Mouse (Mus musculus) effector memory CD4-positive, alpha-beta T cell, adult 7 months (primary cell): ENCODE data around the gene Klrc3. TPM values are rescaled to one million over a fixed set of nuclear protein-coding genes. Genes with fewer than 3 reads are reported as not detected.

Experiments
- polyA plus RNA-seq: library from polyadenylated mRNA; unstranded; fragments of 100-300 nt; shearing (Covaris generic); gene quantifications from one replicate; pipeline ENCODE4 v1.2.1, GENCODE M21; 2017

Gene Klrc3
- not detected for polyA plus RNA-seq

DNA sequence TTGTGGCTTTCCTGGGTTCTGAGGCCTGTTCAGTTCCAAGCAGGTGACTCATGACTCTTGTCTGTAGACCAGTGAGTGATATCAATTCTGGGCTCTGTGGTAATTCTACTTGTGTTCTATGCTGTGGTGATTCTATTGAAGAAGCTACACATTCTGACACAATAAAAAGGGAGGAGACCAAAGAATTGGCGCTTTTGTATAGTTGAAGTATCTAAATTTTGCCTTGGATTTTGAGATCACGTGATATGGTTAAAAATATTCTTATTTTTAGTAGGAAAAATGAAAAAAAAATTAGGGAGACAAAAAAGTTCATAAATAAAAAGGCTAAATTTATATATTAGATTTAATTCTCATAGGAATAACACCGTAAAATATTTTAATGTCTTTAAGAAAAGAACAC, at the start of gene Klrc3:
TSS of gene Klrc3 (minus strand) at position 101 of the 400 bp plus-strand sequence.

DNA sequence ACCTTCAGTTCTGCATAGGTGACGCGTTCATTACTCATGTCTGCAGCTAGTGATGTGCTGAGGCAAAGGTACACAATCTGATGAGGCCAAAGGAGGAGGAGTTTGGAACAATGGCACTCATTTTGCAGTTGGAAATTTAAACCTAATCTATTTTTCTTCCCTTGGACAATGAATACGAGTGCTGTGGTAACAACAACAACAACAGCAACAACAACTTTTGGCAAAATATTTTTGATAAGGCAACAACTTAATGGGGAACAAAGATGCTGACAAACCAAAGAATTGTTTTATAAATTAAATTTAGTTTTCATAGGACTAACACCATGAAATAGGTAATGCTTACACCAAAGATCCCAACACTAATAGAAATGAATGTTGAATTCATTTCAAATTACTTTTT, 35.7 kb upstream of the Klrc3 start, which contains the start of gene Klrc1:
TSS of gene Klrc1 (minus strand) at position 101 of the 400 bp plus-strand sequence.

DNA sequence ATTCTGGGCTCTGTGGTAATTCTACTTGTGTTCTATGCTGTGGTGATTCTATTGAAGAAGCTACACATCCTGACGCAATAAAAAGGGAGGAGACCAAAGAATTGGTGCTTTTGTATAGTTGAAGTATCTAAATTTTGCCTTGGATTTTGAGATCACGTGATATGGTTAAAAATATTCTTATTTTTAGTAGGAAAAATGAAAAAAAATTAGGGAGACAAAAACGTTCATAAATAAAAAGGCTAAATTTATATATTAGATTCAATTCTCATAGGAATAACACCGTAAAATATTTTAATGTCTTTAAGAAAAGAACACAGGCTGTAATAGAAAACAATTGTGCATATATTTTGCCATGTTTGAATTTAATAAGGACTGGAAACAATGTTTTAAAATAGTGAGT, 17.5 kb upstream of the Klrc3 start, which contains the start of gene Klrc2:
TSS of gene Klrc2 (minus strand) at position 101 of the 400 bp plus-strand sequence.

DNA sequence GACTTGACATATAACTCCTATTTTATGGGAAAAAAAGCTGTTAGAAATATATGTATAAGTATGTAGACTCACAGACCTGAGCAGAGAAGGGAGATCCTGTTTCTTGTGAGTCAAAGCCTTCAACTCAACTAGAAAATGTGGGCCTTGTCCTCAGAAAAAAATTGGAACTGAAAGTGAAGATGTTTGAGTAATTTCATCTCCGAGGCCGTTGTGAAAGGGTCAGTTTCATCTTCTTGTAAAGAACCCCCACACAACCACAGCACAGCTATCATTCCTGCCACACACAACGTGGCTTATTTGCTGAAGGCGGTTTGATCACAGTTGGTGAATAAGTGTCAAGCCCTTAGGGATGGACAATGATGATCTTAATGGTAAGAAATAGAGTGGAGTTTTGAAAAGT, 19.4 kb downstream of the Klrc3 start, which contains the start of gene Klrk1:
TSS of gene Klrk1 (minus strand) at position 130 of the 400 bp plus-strand sequence.

DNA sequence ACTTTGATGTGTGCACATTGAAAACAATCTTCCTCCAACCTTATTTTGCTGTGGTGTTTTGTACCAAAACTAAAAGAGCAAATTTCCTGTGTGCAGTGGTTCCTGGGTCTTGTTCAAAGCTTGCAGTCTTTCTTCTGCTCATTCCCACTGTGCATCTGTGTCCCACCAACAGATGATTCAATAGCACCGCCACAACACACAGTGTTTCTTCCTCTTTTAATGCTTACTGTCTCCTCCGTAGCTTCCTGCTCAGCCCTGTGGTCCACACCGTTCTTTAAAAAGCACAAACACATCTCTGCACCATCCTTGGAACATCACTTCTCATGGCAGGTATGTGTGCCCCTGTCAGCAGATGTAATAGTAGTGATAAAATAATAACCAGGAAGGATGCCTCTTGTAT, 51.6 kb downstream of the Klrc3 start, which contains the start of gene Klrd1:
TSS of gene Klrd1 (plus strand) at position 275 of the 400 bp plus-strand sequence.

Other genes starting within 250 kb of the Klrc3 start
- gene Clec1b, start 246.0 kb downstream of the Klrc3 start, polyA plus RNA-seq, result 0.20 TPM
- not detected for gene Clec9a, start 234.5 kb downstream of the Klrc3 start, polyA plus RNA-seq
- gene Clec1a, start 191.3 kb downstream of the Klrc3 start, polyA plus RNA-seq, result not detected
- gene Olr1, start 136.2 kb downstream of the Klrc3 start, polyA plus RNA-seq, result not detected
- not detected for gene Tmem52b, start 130.8 kb downstream of the Klrc3 start, polyA plus RNA-seq
- 55.7 TPM for gene Gabarapl1, start 110.2 kb downstream of the Klrc3 start, polyA plus RNA-seq
- gene Klre1, start 65.4 kb downstream of the Klrc3 start, polyA plus RNA-seq, result 1.4 TPM
- gene Klrd1, start 51.6 kb downstream of the Klrc3 start, polyA plus RNA-seq, result 53.0 TPM
- 219 TPM for gene Klrk1, start 19.5 kb downstream of the Klrc3 start, polyA plus RNA-seq
- 16.1 TPM for gene Klrc2, start 17.4 kb upstream of the Klrc3 start, polyA plus RNA-seq
- gene Klrc1, start 35.6 kb upstream of the Klrc3 start, polyA plus RNA-seq, result 391 TPM
- gene Klri1, start 73.8 kb upstream of the Klrc3 start, polyA plus RNA-seq, result not detected
- 1.3 TPM for gene Klri2, start 97.1 kb upstream of the Klrc3 start, polyA plus RNA-seq
- not detected for gene Gm156, start 140.9 kb upstream of the Klrc3 start, polyA plus RNA-seq
- not detected for gene Gm17631, start 219.3 kb upstream of the Klrc3 start, polyA plus RNA-seq
- gene Klra17, start 233.3 kb upstream of the Klrc3 start, polyA plus RNA-seq, result not detected